Mouse (Mus musculus): ENCODE results near the gene Sh2d2a. TPM values are rescaled to one million over a fixed set of nuclear protein-coding genes. Genes with fewer than 3 reads are reported as not detected.
"Not testable (repeated sequence)": the region's sequence is repeated elsewhere in the genome, so short reads cannot be mapped to it uniquely, and the experiment has no call there.

Gene Sh2d2a
- total RNA-seq (2017) = 64.0 to 201 TPM (median 71.7 TPM) in 3 replicates

- peak; percentile 71 for ATAC-seq (replicated peaks; ENCODE audit: insufficient number of reproducible peaks, low FRiP score, low TSS enrichment, poor library complexity, severe bottlenecking)
Observed at GRCm38 (mm10) chr3:87846650-87847110, at the start of gene Sh2d2a. Sh2d2a (plus strand) TSS chr3:87846755.

GRCm38 (mm10) chr3:87801681-87802080 is 44.9 kb upstream of the Sh2d2a start:
- no peak for ATAC-seq (replicated peaks; ENCODE audit: insufficient number of reproducible peaks, low FRiP score, low TSS enrichment, poor library complexity, severe bottlenecking)

- no peak for ATAC-seq (replicated peaks; ENCODE audit: insufficient number of reproducible peaks, low FRiP score, low TSS enrichment, poor library complexity, severe bottlenecking)
Observed at GRCm38 (mm10) chr3:87804038-87804677, 42.4 kb upstream of the Sh2d2a start.

GRCm38 (mm10) chr3:87809322-87809962 is 37.1 kb upstream of the Sh2d2a start:
- no peak for ATAC-seq (replicated peaks; ENCODE audit: insufficient number of reproducible peaks, low FRiP score, low TSS enrichment, poor library complexity, severe bottlenecking)

GRCm38 (mm10) chr3:87811297-87811696 is 35.3 kb upstream of the Sh2d2a start:
- no peak for ATAC-seq (replicated peaks; ENCODE audit: insufficient number of reproducible peaks, low FRiP score, low TSS enrichment, poor library complexity, severe bottlenecking)

GRCm38 (mm10) chr3:87812413-87812812 is 34.1 kb upstream of the Sh2d2a start:
- ATAC-seq (replicated peaks; ENCODE audit: insufficient number of reproducible peaks, low FRiP score, low TSS enrichment, poor library complexity, severe bottlenecking) = no peak

GRCm38 (mm10) chr3:87812873-87813272 is 33.7 kb upstream of the Sh2d2a start:
- ATAC-seq (replicated peaks; ENCODE audit: insufficient number of reproducible peaks, low FRiP score, low TSS enrichment, poor library complexity, severe bottlenecking) = no peak

- no peak for ATAC-seq (replicated peaks; ENCODE audit: insufficient number of reproducible peaks, low FRiP score, low TSS enrichment, poor library complexity, severe bottlenecking)
Observed at GRCm38 (mm10) chr3:87816166-87816565, 30.4 kb upstream of the Sh2d2a start.

- ATAC-seq (replicated peaks; ENCODE audit: insufficient number of reproducible peaks, low FRiP score, low TSS enrichment, poor library complexity, severe bottlenecking) = peak; percentile 85
Observed at GRCm38 (mm10) chr3:87816646-87817093, 29.9 kb upstream of the Sh2d2a start.

- no peak for ATAC-seq (replicated peaks; ENCODE audit: insufficient number of reproducible peaks, low FRiP score, low TSS enrichment, poor library complexity, severe bottlenecking)
Observed at GRCm38 (mm10) chr3:87818226-87818625, 28.3 kb upstream of the Sh2d2a start.

- ATAC-seq (replicated peaks; ENCODE audit: insufficient number of reproducible peaks, low FRiP score, low TSS enrichment, poor library complexity, severe bottlenecking) = not testable (repeated sequence)
Observed at GRCm38 (mm10) chr3:87824206-87824605, 22.3 kb upstream of the Sh2d2a start, which contains the start of gene Pear1. Pear1 (minus strand) TSS chr3:87824306.

GRCm38 (mm10) chr3:87828435-87828834 is 18.1 kb upstream of the Sh2d2a start:
- ATAC-seq (replicated peaks; ENCODE audit: insufficient number of reproducible peaks, low FRiP score, low TSS enrichment, poor library complexity, severe bottlenecking) = no peak

- ATAC-seq (replicated peaks; ENCODE audit: insufficient number of reproducible peaks, low FRiP score, low TSS enrichment, poor library complexity, severe bottlenecking) = no peak
Observed at GRCm38 (mm10) chr3:87829025-87829424, 17.5 kb upstream of the Sh2d2a start.

GRCm38 (mm10) chr3:87832109-87832859 is 14.3 kb upstream of the Sh2d2a start:
- ATAC-seq (replicated peaks; ENCODE audit: insufficient number of reproducible peaks, low FRiP score, low TSS enrichment, poor library complexity, severe bottlenecking) = no peak

GRCm38 (mm10) chr3:87833482-87833881 is 13.1 kb upstream of the Sh2d2a start:
- no peak for ATAC-seq (replicated peaks; ENCODE audit: insufficient number of reproducible peaks, low FRiP score, low TSS enrichment, poor library complexity, severe bottlenecking)

GRCm38 (mm10) chr3:87838622-87839021 is 7.9 kb upstream of the Sh2d2a start:
- peak; percentile 75 for ATAC-seq (replicated peaks; ENCODE audit: insufficient number of reproducible peaks, low FRiP score, low TSS enrichment, poor library complexity, severe bottlenecking)

GRCm38 (mm10) chr3:87840858-87841257 is 5.7 kb upstream of the Sh2d2a start:
- peak; percentile 68; the same call in 1 of the 2 replicates for ATAC-seq (replicated peaks; ENCODE audit: insufficient number of reproducible peaks, low FRiP score, low TSS enrichment, poor library complexity, severe bottlenecking)

- ATAC-seq (replicated peaks; ENCODE audit: insufficient number of reproducible peaks, low FRiP score, low TSS enrichment, poor library complexity, severe bottlenecking) = no peak
Observed at GRCm38 (mm10) chr3:87844981-87845380, 1.6 kb upstream of the Sh2d2a start.

GRCm38 (mm10) chr3:87846186-87846585 is 369 bp upstream of the Sh2d2a start:
- no peak for ATAC-seq (replicated peaks; ENCODE audit: insufficient number of reproducible peaks, low FRiP score, low TSS enrichment, poor library complexity, severe bottlenecking)

Measured in monocyte, adult 5-6 weeks (primary cell).